Mouse (Mus musculus): Measurements from ENCODE around the gene Slc5a2. TPM values are rescaled to one million over a fixed set of nuclear protein-coding genes. Genes with fewer than 3 reads are reported as not detected.

Slc5a2 gene
- polyA plus RNA-seq, 1 experiment: 0.51 TPM

GRCm38 (mm10) chr7:128296514-128296913, 31.1 kb downstream of the Slc5a2 start:
- Histone ChIP-seq H3K27me3 (ENCODE audit: control insufficient read depth, insufficient read depth, low read length) (no peaks in the 10 kb centered on the region), H3K27ac (ENCODE audit: insufficient read depth, low read length) (no peak overlapping the region), H3K4me1 (ENCODE audit: control insufficient read depth, insufficient read depth, low read length) (no peaks in the 10 kb centered on the region), H3K4me3 (replicated peaks; ENCODE audit: insufficient read depth, low read depth, low read length) (no peak overlapping the region)
- DNase-seq: no peak
- TF ChIP-seq CTCF (IDR thresholded peaks at IDR 0.05; ENCODE audit: borderline replicate concordance, insufficient read depth, low read depth, low read length) (no peak), POLR2A (IDR thresholded peaks at IDR 0.05; ENCODE audit: borderline replicate concordance, insufficient read depth, low read length) (no peak)
- 72% methylated on average over 3 of the region's 3 CpGs for WGBS

DNA sequence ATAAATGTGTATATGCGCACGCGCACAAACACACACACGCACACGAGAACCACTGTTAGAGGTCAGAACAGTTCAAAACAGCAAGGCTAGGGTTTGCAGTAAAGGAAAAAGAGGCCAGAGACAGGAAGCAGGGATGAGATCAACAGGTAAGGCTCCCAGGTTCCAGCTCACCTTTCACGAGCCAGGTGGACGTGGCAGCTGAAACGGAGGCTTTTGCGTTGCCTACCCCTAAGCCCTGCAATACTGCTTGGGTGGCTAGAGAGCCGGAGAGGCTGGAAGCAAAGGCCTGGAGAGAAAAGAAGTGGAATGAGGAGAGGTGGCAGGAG, 31.8 kb downstream of the Slc5a2 start:
- TF ChIP-seq POLR2A (IDR thresholded peaks at IDR 0.05; ENCODE audit: borderline replicate concordance, insufficient read depth, low read length) (no peak), CTCF (IDR thresholded peaks at IDR 0.05; ENCODE audit: borderline replicate concordance, insufficient read depth, low read depth, low read length) (no peak)
- H3K27me3 ChIP-seq (ENCODE audit: control insufficient read depth, insufficient read depth, low read length): no peaks in the 10 kb centered on the region
- WGBS: 31% methylated on average over 10 of the region's 10 CpGs
- H3K27ac ChIP-seq (ENCODE audit: insufficient read depth, low read length): no peak overlapping the region
- DNase-seq: peak in 1 of 2 experiments; percentile 17
- peak overlapping the region; percentile 54 for H3K4me3 ChIP-seq (replicated peaks; ENCODE audit: insufficient read depth, low read depth, low read length)
- H3K4me1 ChIP-seq (ENCODE audit: control insufficient read depth, insufficient read depth, low read length): no peaks in the 10 kb centered on the region

- WGBS: 1% methylated on average over 47 of the region's 47 CpGs
- H3K27me3 ChIP-seq (ENCODE audit: control insufficient read depth, insufficient read depth, low read length): no peaks in the 10 kb centered on the region
- TF ChIP-seq POLR2A (IDR thresholded peaks at IDR 0.05; ENCODE audit: borderline replicate concordance, insufficient read depth, low read length): no peak; the same call in 1 of the 2 replicates
- no peak for TF ChIP-seq CTCF (IDR thresholded peaks at IDR 0.05; ENCODE audit: borderline replicate concordance, insufficient read depth, low read depth, low read length)
- no peak within 1 kb of the TSS for H3K27ac ChIP-seq (ENCODE audit: insufficient read depth, low read length)
- peak within 1 kb of the TSS; percentile 54 for H3K4me3 ChIP-seq (replicated peaks; ENCODE audit: insufficient read depth, low read depth, low read length)
- H3K4me1 ChIP-seq (ENCODE audit: control insufficient read depth, insufficient read depth, low read length): no peaks in the 10 kb centered on the region
- DNase-seq: peak; percentile 82 to 85
These were observed 32.4 kb downstream of the Slc5a2 start, which contains the start of gene BC017158 for GRCm38 (mm10) chr7:128297617-128298480. Gene BC017158, minus strand, starts transcription at chr7:128298170.

GRCm38 (mm10) chr7:128298481-128299342, 33.3 kb downstream of the Slc5a2 start:
- Histone ChIP-seq H3K27ac (ENCODE audit: insufficient read depth, low read length) (no peak overlapping the region), H3K4me1 (ENCODE audit: control insufficient read depth, insufficient read depth, low read length) (no peaks in the 10 kb centered on the region), H3K27me3 (ENCODE audit: control insufficient read depth, insufficient read depth, low read length) (no peaks in the 10 kb centered on the region), H3K4me3 (replicated peaks; ENCODE audit: insufficient read depth, low read depth, low read length) (no peak overlapping the region)
- DNase-seq: no peak
- WGBS: 53% methylated on average over 8 of the region's 8 CpGs
- TF ChIP-seq CTCF (IDR thresholded peaks at IDR 0.05; ENCODE audit: borderline replicate concordance, insufficient read depth, low read depth, low read length) (no peak), POLR2A (IDR thresholded peaks at IDR 0.05; ENCODE audit: borderline replicate concordance, insufficient read depth, low read length) (no peak)

DNA sequence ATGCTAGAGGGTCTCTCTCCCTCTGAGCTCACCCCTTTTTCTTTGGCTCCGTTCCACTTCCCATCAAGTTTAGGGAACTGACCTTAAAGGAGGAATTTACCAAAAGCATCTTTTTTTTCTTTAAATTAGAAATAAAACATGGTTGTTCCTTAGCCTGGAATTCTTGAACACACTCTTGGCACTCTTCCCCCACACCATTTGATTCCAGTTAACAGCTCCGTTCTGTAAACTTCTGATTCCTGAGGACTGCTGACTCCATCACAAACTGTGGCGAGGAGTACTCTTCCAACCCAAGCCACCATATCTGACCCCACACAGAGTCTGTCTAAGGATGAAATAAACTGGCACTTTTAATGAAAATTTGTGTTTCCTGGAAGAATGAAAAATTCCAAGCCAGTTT, 35.5 kb downstream of the Slc5a2 start:
- H3K4me1 ChIP-seq (ENCODE audit: control insufficient read depth, insufficient read depth, low read length): no peaks in the 10 kb centered on the region
- no peaks in the 10 kb centered on the region for H3K27me3 ChIP-seq (ENCODE audit: control insufficient read depth, insufficient read depth, low read length)
- no peak overlapping the region for H3K27ac ChIP-seq (ENCODE audit: insufficient read depth, low read length)
- DNase-seq: no peak
- TF ChIP-seq CTCF (IDR thresholded peaks at IDR 0.05; ENCODE audit: borderline replicate concordance, insufficient read depth, low read depth, low read length) (no peak), POLR2A (IDR thresholded peaks at IDR 0.05; ENCODE audit: borderline replicate concordance, insufficient read depth, low read length) (no peak)
- H3K4me3 ChIP-seq (replicated peaks; ENCODE audit: insufficient read depth, low read depth, low read length): no peak overlapping the region
- 60% methylated on average over 3 of the region's 3 CpGs for WGBS

- Histone ChIP-seq H3K4me3 (replicated peaks; ENCODE audit: insufficient read depth, low read depth, low read length) (no peak overlapping the region), H3K27ac (ENCODE audit: insufficient read depth, low read length) (no peak overlapping the region), H3K4me1 (ENCODE audit: control insufficient read depth, insufficient read depth, low read length) (no peaks in the 10 kb centered on the region), H3K27me3 (ENCODE audit: control insufficient read depth, insufficient read depth, low read length) (no peaks in the 10 kb centered on the region)
- 81% methylated on average over 3 of the region's 3 CpGs for WGBS
- DNase-seq: no peak
- TF ChIP-seq CTCF (IDR thresholded peaks at IDR 0.05; ENCODE audit: borderline replicate concordance, insufficient read depth, low read depth, low read length) (no peak), POLR2A (IDR thresholded peaks at IDR 0.05; ENCODE audit: borderline replicate concordance, insufficient read depth, low read length) (no peak)
These were observed 36.7 kb downstream of the Slc5a2 start for GRCm38 (mm10) chr7:128302151-128302550.

DNA sequence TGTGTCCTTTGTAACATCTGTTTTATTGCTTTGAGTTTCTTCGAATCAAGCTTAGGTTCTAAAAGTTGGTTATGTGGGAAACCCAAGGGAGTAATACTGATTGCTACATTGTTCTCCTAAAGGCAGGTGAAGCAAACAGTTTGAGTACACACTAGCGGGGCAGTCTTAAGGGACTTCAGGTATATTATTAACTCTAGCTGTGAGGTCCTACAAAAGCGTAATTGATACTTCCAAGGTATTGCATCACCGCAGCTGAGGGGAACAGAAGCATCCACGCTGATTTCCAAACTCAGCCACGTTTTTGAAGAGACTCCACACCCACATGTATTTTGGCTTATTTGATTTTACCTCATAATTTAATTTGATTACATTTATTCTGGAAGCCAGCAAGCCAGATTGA, 38.7 kb downstream of the Slc5a2 start:
- H3K27me3 ChIP-seq (ENCODE audit: control insufficient read depth, insufficient read depth, low read length): no peaks in the 10 kb centered on the region
- H3K4me1 ChIP-seq (ENCODE audit: control insufficient read depth, insufficient read depth, low read length): peaks cover 2% of the 10 kb centered on the region; the same call in 1 of the 2 replicates
- no peak overlapping the region for H3K4me3 ChIP-seq (replicated peaks; ENCODE audit: insufficient read depth, low read depth, low read length)
- no peak for DNase-seq
- WGBS: 89% methylated on average over 6 of the region's 6 CpGs
- H3K27ac ChIP-seq (ENCODE audit: insufficient read depth, low read length): no peak overlapping the region
- TF ChIP-seq CTCF (IDR thresholded peaks at IDR 0.05; ENCODE audit: borderline replicate concordance, insufficient read depth, low read depth, low read length) (no peak), POLR2A (IDR thresholded peaks at IDR 0.05; ENCODE audit: borderline replicate concordance, insufficient read depth, low read length) (no peak)

All from cerebellum, adult 2 months (tissue).